Mouse (Mus musculus) left cerebral cortex, postnatal 25 days (tissue): Measurements from ENCODE around the gene Vmn1r48. TPM values are rescaled to one million over a fixed set of nuclear protein-coding genes. Genes with fewer than 3 reads are reported as not detected.
"Not testable (repeated sequence)": the region's sequence is repeated elsewhere in the genome, so short reads cannot be mapped to it uniquely, and the experiment has no call there.

Experiments used
- DNase-seq, 2 experiments: peaks; one replicate each; pipeline ENCODE4 v3.0.0; 2022; ENCODE audit warnings: low spot score in 2 of 2, mixed read lengths in 1 of 2
- intact Hi-C: fragments of 180-260 bp; cut with DNase I; formaldehyde crosslinking; loops from one replicate; pipeline ENCODE4 v1.15.1; 2025
- total RNA-seq, 2 experiments: library from RNA; stranded (reverse); gene quantifications; 2 replicates each; pipeline ENCODE4 v1.2.3; 2021

Vmn1r48 gene
- not detected for total RNA-seq

GRCm38 (mm10) chr6:90036741-90037140 is at the start of gene Vmn1r48:
Gene Vmn1r48 (minus strand): TSS chr6:90036841.
- DNase-seq, intact Hi-C loops: not testable (repeated sequence)

- DNase-seq, result no peak
- intact Hi-C loops, result no loop called here
These were observed 41.8 kb upstream of the Vmn1r48 start, which contains the start of gene Vmn1r49 for GRCm38 (mm10) chr6:90078406-90078805. Gene Vmn1r49 (minus strand): TSS chr6:90078506.

- DNase-seq, intact Hi-C loops: not testable (repeated sequence)
These were observed 20.8 kb downstream of the Vmn1r48 start, which contains the start of gene Vmn1r47 for GRCm38 (mm10) chr6:90015847-90016246. Gene Vmn1r47 (plus strand): TSS chr6:90016147.

GRCm38 (mm10) chr6:89985989-89986388 is 50.7 kb downstream of the Vmn1r48 start:
- no peak for DNase-seq
- intact Hi-C loops, result no loop called here

Other genes starting within 250 kb of the Vmn1r48 start
- not detected for gene Vmn1r42, start 160.4 kb downstream of the Vmn1r48 start, total RNA-seq
- gene Vmn1r43, start 160.4 kb downstream of the Vmn1r48 start, total RNA-seq, result not detected
- gene Vmn1r44, start 153.2 kb downstream of the Vmn1r48 start, total RNA-seq, result not detected
- gene Vmn1r45, start 96.2 kb downstream of the Vmn1r48 start, total RNA-seq, result not detected
- not detected for gene Vmn1r46, start 67.5 kb downstream of the Vmn1r48 start, total RNA-seq
- gene Vmn1r47, start 20.7 kb downstream of the Vmn1r48 start, total RNA-seq, result not detected
- gene Vmn1r49, start 41.7 kb upstream of the Vmn1r48 start, total RNA-seq, result not detected
- gene Vmn1r50, start 64.6 kb upstream of the Vmn1r48 start, total RNA-seq, result not detected
- not detected for gene Vmn1r51, start 85.8 kb upstream of the Vmn1r48 start, total RNA-seq
- gene Vmn1r52, start 138.0 kb upstream of the Vmn1r48 start, total RNA-seq, result not detected
- not detected for gene V1ra8, start 166.0 kb upstream of the Vmn1r48 start, total RNA-seq
- not detected for gene Vmn1r53, start 187.6 kb upstream of the Vmn1r48 start, total RNA-seq
- not detected for gene Vmn1r54, start 209.5 kb upstream of the Vmn1r48 start, total RNA-seq